Mouse (Mus musculus): ENCODE measurements at regions not wholly inside any gene's neighbourhood (a gene's known extent, or its start where the extent isn't known, plus 50 kb on each side); places are given as distances from the start of the nearest gene placed in this dataset.

GRCm38 (mm10) chr4:27715696-27716095 lies 1097.2 kb upstream of the Epha7 start:
- DNase-seq: peak; percentile 56

DNA sequence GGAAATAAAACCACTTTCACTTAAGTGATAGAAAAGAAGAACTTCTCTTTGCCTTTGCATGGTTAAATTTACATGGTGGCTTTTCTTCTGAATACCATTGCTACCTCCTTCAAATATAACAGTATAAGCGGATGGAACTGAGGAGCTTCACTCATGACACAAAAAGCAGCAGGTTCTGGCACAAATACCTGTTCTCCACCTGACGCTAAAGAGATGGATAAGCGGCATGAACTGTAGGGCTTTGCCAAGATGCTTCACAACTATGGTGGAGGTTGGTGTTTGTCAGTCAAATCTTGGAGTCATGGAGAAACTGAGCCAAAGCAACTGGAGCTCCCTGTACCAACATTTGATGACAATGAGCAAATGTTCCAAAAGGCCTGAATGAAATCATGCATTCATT lies 1085.2 kb upstream of the Epha7 start:
- DNase-seq: no peak

GRCm38 (mm10) chr4:27734143-27734542 lies 1078.8 kb upstream of the Epha7 start:
- no peak for DNase-seq

DNA sequence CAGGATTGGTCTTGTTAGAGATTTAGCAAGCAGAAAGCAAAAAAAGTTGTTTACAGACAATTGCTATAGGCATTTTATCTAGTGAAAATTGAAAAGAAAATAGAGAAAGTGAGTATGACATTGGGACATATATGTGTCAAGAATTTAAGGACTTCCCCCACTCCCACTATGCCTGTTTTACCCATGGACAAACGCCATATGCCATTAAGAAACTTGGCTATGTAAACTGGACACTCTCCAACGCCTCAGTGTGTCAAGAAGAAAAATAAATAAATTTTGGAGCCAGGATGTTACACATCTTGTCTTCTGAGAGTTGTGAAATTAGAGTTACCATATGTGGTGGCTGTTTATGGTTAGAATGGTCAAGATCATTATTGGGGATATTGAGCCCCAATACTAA lies 1031.1 kb upstream of the Epha7 start:
- DNase-seq: no peak

DNA sequence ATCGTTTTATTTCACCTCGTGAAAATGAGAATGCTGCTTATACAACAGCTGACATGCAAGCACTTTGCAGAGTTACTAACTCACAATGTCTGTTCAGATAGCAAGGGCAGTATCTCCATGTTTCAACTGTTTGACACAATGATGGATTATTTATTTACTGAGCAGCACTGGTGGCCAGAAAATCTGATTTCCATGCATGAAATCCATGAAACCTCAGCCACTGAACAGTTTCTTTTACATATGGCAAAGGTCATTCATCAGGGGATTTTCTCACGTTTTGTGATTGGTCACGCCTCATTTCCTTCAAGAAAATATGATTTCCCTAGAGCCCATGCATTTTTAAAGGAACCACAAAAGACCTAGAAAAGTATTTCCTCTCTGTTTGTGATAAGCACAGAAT lies 1025.9 kb upstream of the Epha7 start:
- no peak for DNase-seq
